Mouse (Mus musculus) c-Kit-positive CD71-positive TER-119-positive erythroid progenitor cells, embryonic 14.5 days (primary cell): ENCODE results near the gene Iqcf1.

Experiments
- DNase-seq: peaks from one replicate; pipeline ENCODE4 v3.0.0-alpha.2; 2013; ENCODE audit warnings: low spot score

Gene Iqcf1

DNA sequence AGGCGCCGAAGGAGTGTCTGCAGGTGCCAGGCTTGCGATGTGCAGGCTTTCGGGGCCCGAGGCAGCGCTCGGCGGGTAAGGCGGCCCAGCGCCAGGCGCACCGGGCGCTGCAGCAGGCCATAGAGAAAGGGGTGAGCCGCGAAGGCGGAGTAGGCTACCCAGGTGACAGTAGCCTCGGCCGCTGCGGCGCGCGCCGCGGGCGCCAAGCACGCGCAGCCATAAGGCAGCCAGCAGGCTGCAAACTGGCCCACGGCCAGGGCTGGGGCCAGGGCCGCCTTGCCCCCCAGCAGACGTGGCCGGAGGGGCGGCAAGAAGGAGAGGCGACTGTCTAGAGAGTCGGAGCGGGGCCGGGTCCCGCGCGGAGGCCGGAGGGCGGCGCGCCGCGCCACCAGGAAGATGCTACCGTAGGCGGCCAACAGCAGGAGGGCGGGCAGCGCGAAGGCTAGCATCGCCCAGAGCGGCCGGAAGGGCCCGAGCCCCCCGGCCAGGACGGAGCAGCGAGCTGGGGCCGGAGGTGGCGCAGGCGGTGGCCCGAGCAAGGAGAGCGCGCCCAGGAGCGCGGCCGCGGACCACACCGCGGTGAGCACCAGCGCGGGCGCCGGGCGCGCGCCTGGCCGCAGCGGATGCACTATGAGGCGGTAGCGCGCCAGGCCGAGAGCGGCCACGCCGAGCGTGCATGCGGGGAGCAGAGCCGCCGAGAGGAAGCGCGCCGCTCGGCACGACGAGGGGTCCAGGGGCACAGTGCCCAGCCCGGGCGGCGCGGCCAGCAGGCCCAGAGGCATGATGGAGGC lies 34.8 kb upstream of the Iqcf1 start:
- no peak for DNase-seq

DNA sequence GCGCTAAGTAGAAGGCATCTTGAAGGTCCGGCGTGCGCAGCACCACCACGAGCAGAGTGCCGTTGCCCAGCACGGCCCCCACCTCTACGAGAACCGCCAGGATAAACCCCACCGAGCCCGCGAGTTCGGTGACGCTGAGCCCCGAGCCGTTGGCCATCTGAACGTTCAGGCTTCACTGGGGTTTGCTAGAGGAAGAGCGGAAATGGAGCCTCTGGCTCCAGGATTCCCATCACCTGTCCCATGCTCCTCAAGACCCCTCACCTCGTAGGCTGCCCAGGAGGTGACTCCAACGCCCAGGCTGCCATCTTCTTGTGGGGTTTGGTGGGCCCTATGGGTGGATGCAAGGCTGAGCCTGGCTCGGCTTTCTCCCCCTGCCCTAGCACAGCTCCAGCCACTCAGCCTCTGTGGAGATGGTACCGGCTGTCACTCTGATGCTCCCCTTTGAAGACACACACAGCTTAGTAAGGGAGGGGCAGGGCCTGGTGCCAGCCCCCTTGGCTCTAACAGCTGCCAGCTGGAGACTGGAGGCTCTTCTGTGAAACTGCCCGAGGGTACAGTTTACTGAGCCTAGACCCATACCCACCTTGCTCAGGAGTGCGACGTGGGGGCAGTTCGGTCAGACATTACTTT lies 34.1 kb upstream of the Iqcf1 start, which contains the start of gene Gpr62:
Gene Gpr62, minus strand, starts transcription at position 368 of the 630 bp plus-strand sequence.
- DNase-seq, result no peak

DNA sequence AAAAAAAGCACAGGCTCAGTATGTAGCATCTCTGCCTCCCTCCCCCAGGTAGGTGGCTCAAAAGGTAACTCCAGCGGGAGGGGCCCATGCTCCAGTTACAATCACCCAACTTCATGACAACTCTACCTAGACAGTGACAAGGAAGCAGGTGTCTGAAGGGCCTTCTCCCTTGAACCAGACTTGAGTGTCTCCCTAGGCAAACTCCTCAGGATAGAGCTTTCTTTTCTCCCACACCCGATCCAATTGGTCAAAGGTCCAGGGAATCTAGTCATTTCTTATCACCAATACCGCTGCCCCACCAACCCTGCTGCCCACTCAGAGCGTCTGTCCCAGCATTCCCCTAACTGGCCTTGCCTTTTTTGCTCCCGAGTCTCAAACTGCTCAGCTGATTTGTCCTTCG lies 33.0 kb upstream of the Iqcf1 start:
- no peak for DNase-seq

DNA sequence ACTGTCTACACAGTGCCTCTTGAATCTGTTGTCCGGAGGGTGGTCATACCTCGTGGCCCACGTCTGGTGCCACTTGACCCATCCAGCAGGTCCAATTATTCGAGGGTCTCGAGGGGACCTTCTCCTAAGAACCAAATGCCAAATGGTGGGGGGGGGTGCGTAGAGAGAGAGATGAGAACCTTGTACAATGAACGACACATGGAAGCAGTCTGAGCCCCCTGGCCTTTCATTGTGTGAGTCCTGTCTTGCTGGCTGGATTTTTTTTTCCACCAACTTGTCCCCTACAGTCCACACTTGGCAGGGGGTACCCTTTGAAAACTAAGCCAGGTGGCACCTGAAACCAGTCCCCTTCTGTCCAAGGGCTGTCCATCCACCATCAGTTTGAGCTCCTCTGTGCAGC lies 32.0 kb upstream of the Iqcf1 start:
- DNase-seq, result no peak

DNA sequence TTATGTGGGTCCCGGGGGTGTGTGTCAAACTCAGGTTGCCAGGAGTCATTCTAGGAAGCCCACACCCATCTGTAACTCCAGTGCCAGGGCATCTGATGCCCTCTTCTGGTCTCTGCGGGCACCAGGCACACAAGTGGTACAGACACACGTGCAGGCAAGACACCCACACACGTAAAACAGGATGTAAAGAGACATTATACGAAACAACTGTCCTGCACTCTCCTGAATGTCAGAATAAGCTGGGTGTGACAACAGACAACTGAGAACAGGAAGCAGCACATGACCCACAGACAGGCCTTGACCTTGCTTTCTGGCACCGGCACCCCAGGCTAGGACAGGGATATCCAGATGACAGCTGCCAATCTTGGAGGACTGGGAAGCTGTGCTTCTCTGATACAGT lies 30.4 kb upstream of the Iqcf1 start:
- no peak for DNase-seq

DNA sequence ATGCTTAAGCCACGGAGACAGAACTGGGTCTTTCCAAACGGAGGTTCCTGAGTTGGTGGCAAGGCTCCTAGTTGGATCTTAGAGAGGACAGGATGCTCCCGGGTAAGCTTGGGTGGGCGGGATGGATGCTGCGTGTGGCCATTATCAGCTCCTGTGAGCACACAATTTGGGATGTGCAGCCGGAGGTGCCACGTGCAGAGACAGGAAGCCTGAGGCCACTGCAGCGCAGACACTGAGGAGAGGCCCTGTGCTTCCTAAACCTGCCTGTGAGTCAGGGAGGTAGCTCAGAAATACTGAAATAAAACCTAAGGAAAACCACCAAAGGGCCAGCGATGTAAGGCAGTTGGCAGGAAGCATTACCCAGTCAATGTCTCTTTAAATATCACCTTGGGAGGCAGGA lies 30.0 kb upstream of the Iqcf1 start:
- DNase-seq, result no peak

DNA sequence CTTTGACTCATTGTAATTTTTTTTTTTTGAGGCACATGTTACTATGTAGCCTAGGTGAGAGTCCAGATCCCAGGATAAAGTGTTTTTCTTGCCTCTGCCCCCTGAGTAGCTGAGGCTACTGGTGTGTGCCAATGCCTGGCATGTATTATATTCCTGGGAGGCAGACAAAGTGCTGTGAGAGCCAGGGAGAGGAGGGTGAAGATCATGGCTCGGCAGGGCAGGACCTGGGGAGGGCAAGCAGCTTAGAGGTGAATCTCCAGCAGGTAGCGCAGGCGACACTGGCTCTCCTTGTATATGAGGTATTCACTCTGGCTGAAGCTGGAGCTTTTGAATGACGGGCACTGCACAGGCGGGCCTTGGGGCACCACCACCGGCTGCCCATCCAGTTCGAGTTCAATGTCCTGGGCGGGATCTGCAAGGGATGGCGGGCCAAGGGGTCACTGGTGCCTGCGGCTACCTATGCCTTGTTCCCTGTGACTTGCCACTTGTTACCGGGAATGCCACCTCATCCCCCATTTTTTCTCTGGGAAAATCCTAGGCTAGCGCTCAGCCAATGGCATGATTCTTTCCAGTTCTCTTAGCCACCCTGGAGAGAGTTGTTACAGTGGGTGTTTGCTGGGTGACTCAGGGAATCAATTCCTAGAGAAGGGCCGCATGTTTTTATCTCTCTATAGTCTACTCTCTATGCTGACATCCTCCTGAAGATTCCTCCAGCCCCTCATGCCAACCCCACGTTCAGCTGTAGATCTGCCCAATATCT lies 28.6 kb upstream of the Iqcf1 start:
- no peak for DNase-seq

DNA sequence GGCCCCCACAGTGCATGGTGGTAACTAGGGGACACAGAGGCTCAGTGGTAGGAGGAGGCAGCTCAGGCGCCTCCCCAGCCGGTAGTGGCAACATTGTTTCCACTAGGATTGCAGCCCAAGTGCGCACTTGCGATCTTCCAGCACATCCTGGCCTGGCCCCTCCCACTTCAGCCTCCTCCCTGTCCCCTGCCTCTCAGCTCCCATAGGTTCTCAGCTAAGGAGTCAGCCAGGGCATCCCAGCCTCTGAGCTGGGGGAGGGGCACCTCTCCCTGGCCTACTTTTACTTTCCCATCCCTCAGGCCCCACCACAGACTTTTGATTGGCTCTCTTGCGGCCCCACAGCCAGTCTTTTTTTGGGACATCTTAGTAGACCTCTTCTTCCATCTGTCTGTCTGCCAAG lies 27.9 kb upstream of the Iqcf1 start:
- no peak for DNase-seq

DNA sequence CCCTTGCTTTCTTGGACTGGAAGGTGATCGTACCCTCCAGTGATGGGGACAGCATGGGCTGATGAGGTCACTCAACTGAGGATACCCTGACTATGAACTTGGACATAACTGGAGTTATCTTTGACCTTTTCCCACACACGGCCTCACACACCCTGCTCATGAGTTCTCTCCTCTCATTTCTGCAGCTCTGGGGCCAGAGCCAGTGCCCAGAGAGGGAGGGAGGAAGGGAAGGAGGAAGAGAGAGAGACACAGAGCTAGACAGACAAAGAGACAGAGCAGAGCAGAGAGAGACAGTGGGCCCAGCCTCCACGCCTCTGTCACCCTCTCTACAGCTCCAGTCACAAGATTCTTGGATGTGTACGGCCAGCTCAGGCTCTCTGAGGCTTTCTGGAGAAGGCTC lies 27.4 kb upstream of the Iqcf1 start:
- no peak for DNase-seq

DNA sequence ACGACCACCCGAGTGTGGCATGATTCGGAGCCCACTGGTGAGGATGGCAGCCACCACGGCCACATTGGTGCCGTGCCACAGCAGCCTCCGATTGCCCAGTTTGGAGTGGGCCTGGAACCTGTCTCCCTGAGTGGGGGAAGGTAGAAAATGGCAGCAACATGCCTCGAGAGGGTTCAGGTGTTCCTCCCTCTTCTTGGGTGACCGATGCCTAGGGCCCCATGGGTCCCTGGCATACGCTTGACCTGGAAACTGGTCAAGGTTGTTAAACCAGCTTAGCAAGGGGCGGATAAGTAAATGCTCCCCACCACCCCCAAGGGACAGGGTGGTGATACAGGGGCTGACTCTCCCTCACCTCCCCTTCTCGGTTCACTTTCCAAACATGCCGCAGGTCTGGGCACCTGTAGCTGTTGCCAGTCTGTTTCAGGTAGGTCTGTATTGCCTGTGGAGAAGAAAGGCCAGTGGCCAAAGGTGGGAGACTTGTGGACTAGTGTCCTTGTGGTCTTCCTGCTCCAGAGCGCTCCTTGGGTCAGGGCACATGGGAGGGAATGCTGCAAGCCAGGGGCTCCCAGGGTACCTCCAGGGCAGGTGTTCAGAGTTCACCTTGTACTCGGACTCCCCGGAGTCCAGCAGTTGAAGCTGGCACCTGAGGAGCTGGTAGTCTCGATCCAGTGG lies 26.6 kb upstream of the Iqcf1 start:
- DNase-seq, result no peak

DNA sequence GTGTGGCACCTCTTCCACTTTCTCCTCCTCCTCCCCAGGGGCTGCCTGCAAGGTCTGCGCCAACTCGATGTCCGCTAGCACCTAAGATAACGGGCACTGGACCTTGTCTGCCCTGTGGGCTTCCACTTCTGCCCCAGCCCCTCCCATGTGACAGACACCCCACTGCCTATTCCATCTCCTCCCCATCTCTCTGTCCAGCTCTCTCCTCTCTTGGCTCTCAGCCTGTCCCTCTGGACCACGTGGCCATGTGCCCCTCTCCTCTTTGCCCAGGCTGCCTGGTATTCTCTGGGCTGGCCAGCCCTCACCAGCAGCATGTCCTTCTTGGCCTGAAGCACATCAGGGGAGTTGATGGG lies 26.0 kb upstream of the Iqcf1 start:
- no peak for DNase-seq

DNA sequence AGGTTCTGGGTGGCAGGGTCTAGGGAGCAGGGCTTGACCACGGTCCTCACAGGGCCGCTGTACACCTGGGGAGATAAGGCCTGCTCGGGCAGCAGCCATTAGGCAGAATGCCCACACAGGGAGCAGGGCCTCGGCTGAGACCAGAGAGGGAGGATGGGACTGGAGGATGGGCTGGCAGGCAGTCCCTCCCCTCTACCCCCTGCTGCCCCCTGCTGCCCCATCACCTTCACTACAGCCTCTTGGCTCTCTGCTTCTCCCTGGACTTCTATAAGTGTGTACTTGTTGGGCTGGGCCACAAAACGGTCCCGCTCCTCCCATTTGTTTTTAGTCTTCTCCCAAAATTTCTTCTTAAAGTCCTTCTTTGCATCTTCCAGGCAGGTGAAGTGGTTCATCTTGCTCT lies 25.3 kb upstream of the Iqcf1 start:
- DNase-seq, result peak; percentile 64

DNA sequence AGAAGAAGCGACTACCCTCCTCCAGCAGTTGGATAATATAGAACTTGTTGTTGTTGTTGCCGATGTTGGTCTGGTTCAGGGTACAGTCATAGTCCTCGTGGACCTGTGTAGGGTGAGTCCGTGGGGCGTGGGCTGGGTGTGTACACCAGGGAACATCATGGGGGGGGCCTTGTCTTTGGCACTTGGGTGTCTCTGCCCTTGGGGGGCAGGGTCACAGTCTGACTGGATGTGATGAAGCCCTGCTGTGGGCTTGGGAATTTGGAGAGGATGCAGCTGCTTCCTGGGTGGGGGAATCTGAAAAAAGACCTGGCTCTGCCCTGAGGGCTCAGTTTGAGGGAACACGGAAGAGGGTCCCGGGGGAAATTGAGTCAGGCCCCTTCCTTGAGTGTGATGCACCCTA lies 24.7 kb upstream of the Iqcf1 start:
- no peak for DNase-seq

DNA sequence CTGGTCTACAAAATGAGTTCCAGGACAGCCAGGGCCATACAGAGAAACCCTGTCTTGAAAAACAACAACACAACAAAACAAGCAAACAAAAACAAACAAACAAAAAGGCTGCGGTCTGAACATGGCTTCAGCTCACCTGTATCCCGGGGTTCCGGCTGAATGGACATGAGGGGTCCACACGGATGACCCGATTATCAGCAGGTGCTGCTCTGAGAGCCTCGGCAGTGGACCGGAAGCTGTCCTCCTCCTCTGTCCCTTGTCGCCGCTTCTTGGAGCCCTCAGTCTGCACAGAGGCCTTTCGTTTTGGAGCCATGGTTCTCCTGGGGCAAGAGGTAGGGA lies 24.1 kb upstream of the Iqcf1 start, which contains the start of gene Rrp9:
Gene Rrp9, plus strand, starts transcription at position 301 of the 339 bp plus-strand sequence.
- no peak for DNase-seq

DNA sequence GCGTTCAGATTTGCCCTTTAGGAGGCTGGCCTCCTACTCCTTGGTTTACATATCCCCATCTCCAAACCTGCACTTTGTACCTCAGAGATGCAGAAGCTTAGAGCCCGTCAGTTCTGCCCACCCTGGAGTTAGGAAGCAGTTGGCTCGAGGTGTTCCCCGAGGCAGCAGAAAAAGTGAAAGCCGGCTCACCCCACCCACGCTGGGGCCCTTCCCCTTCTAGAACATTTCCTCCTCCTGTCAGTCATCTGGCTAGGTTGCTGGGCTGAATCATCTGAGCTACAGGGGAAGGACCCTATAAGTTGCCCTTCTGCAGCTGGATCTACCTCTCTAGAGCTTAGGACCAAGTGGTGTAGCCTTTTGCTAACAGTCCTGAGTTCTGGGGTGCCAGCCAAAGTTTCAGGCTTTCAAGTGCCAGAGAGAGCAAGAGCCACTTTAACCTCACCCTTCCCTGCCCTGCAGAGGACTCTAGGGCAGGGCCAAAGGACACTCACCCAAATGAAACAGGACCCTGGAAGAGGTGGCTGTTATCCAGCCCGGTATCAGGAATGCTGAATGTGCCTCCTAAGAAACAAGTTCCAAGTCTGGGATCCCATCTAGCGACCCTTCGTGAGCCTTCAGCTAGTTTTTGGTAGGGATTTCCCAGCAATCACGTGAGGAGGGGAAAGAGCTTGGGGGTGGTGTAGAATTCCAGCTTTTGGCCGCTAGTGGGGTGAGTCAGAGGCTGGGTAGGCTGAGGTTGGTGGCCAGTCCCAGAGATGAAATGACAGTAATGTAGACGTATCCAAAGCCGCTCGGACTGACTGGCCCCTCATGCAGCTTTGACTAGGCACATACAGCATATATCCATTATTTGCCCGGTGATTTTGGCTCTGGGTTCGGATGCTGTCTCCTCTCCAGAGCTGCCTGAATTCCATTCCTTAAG lies 23.5 kb upstream of the Iqcf1 start:
- no peak for DNase-seq

DNA sequence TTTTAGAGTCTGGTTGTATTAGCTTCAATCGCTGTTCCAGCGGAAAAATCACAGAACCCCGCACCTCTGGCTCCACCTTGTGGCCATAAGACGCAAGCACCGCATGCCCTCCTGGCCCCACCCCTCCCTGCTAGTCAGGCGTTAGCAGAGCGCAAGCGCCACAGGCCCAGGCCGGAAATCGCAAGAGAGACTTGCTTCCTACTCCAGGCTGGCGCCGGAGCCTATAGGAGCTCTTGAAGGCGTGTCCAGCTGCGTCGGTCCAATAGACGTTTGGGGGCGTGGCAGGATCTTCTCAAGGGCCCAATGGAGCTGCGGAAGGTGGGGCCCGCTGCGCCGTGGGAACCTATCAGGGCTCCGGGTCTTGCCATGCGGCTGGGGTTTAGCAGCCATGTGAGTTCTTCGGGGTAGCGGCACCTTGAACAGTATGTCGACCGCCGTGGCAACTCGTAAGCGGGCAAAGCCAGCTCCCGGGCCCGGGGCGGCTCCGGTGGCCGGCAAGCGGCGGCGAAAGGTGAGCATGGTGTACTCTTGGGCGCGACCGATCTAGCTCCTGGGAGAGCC lies 22.8 kb upstream of the Iqcf1 start, which contains the start of gene Parp3:
Gene Parp3, minus strand, starts transcription at position 26 of the 561 bp plus-strand sequence.
- peak; percentile 99 for DNase-seq

DNA sequence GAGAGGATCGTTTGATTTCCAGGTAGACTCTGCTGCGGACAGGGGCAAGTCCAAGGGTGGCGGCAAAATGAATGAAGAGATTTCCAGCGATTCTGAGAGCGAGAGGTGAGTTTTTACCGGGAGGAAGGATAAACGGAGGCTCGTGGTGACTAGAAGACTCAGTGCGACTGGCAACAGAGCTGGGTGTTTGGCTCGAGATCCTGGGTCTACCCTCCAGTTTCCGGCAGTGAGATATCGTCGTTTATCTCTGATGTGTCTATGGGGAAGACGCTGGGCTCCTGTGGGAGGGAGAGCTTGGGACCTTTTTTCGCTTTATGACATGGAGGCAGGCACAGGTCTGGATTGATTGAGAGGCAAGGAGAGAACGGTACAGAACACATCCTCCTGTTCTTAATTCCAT lies 22.1 kb upstream of the Iqcf1 start:
- DNase-seq, result no peak

DNA sequence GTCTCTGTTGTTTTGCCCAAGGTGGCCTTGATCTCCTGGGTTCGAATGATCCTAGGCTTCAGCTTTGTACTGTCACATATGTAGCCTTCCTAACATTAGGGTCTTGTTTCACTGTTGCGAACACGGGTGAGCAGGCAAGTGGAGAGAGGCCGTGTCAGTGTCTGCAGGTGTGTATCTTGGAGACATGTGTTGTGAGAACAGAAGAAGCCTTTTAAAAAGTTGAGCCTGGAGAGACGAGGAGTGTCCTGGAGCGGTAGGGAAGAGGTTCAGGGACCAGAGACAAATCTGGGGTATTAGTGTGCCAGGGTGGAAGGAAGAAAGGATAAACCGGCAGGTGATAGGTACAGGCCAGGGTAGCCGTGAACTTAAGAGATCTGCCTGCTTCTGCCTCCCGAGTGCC lies 21.7 kb upstream of the Iqcf1 start:
- no peak for DNase-seq

DNA sequence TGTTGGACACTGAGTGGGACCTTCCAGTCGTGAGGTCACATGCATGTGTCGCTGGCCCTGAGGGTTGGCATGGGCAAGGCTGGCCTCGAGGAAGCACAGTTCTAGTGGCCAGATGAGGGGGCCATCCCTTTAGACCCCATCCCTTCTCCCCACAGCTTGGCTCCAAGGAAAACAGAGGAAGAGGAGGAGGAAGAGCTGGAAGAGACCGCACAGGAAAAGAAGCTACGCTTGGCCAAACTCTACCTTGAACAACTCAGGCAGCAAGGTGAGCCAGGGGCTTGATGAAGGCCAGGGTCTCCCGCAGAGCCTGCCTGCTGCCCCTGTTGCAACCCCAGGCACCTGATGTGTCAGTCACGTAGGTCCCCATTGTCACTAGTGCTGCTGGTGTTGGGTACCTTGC lies 19.2 kb upstream of the Iqcf1 start:
- no peak for DNase-seq

DNA sequence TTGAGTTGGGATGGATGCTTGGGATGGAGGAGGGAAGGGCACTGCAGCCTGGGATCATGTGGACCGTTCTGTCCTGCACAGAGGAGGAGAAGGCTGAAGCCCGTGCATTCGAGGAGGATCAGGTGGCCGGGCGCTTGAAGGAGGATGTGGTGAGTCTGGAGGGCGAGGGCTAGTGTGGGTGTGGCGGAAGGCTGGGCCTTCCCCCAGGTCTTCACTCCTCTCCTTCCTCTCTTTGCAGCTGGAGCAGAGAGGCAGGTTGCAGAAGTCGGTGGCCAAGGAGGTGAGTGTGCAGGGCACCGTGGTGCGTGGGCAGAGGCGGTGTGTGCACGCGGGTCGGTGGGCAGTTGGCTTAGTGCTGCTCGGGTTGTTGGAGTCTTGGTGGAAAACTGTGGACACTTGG lies 18.7 kb upstream of the Iqcf1 start:
- DNase-seq, result no peak

DNA sequence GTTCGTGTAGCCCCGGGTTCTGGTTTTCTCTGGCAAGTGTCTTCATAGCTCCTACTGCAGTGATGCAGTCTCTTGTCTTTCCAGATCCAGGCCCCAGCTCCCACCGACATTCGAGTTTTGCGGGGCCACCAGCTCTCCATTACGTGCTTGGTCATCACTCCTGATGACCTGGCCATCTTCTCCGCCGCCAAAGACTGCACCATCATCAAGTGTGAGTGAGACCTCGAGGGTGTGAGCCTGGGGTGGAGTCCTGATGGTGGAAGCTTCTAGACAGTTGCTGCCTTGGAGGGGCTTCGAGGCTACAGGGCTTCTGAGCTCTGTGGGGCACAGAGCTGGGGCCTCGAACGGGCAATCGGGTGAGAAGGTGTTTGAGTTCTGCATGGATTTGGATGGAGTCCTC lies 18.1 kb upstream of the Iqcf1 start:
- no peak for DNase-seq
